Mouse (Mus musculus) kidney, adult 8-10 months (tissue): ENCODE measurements at regions not wholly inside any gene's neighbourhood (a gene's known extent, or its start where the extent isn't known, plus 50 kb on each side); places are given as distances from the start of the nearest gene placed in this dataset.
A peak's percentile ranks its signal among the peaks of the same experiment; 100 is the strongest.

Source experiments
- DNase-seq, 2 experiments: peaks; one replicate each; pipeline ENCODE4 v3.0.0; 2022

DNA sequence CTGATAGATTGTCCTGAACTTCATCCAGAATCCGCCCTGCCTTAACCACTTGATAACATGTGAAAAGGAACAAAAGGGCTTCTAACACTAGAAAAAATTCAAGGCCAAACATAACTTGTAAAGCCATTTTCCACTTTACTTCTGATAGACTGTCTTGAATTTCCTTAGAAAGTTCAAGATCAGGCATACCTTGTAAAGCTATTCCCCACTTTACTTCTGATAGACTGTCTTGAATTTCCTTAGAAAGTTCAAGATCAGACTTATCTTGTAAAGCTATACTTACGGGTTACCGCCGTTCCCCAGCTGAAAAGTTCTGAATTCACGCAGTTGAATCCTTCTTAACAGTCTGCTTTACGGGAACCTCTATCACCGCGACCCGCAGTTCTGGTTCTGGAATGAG lies 108.4 kb downstream of the Gm21913 start:
- peak; percentile 0 to 39 for DNase-seq
